Mouse (Mus musculus): ENCODE data around the gene Elane.

The Elane gene

GRCm38 (mm10) chr10:79930826-79931186 lies 44.8 kb downstream of the Elane start:
- DNase-seq (ENCODE audit: low spot score in 2 of 2) = no peak

GRCm38 (mm10) chr10:79931797-79932196 lies 45.8 kb downstream of the Elane start:
- DNase-seq (ENCODE audit: low spot score in 2 of 2) = no peak

GRCm38 (mm10) chr10:79932736-79933135 lies 46.7 kb downstream of the Elane start:
- peak in 1 of 2 experiments; percentile 66 for DNase-seq (ENCODE audit: low spot score in 2 of 2)

- DNase-seq (ENCODE audit: low spot score in 2 of 2) = peak in 1 of 2 experiments; percentile 53
Observed at GRCm38 (mm10) chr10:79933145-79933679, 47.2 kb downstream of the Elane start.

- DNase-seq (ENCODE audit: low spot score in 2 of 2) = no peak
Observed at GRCm38 (mm10) chr10:79933861-79934260, 47.8 kb downstream of the Elane start.

- peak in 1 of 2 experiments; percentile 77 for DNase-seq (ENCODE audit: low spot score in 2 of 2)
Observed at GRCm38 (mm10) chr10:79934272-79934721, 48.2 kb downstream of the Elane start.

GRCm38 (mm10) chr10:79934794-79935569 lies 48.9 kb downstream of the Elane start:
- no peak for DNase-seq (ENCODE audit: low spot score in 2 of 2)

GRCm38 (mm10) chr10:79936284-79936910 lies 50.4 kb downstream of the Elane start:
- DNase-seq (ENCODE audit: low spot score in 2 of 2) = no peak

- DNase-seq (ENCODE audit: low spot score in 2 of 2) = peak; percentile 84 to 86
Observed at GRCm38 (mm10) chr10:79936911-79937441, 50.9 kb downstream of the Elane start.
